Mouse (Mus musculus): Measurements from ENCODE around the gene AU022252. TPM values are rescaled to one million over a fixed set of nuclear protein-coding genes. Genes with fewer than 3 reads are reported as not detected.

AU022252 gene
- polyA plus RNA-seq, 1 experiment: 20.7 TPM

DNA sequence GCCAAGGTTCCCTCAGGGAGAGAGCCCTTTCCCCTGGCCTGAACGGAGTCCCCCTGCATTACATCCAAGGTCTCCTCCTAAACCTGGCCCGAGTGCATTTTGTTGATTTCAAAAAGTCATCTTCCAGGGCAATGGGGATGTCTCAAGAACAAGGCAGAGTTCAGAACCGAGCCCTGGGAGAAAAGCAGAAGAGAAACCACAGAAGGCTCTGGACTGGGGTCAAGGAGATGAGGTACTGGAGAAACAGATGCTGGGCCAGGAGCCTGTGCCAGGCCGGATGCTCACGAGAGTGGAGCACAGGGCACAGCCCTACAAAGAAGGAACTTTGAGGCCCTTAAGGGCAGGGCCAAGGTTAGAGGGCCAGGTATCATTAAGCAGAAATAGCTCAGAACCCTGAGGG, 54.8 kb downstream of the AU022252 start:
- Histone ChIP-seq H3K4me3 (ENCODE audit: low read depth, low read length) (no peak overlapping the region), H3K27me3 (ENCODE audit: control insufficient read depth, insufficient read depth, low read length, poor library complexity, severe bottlenecking) (no peaks in the 10 kb centered on the region), H3K27ac (ENCODE audit: insufficient read depth, low read length) (no peak overlapping the region), H3K36me3 (ENCODE audit: control insufficient read depth, insufficient read depth, low read length, poor library complexity, severe bottlenecking) (no peaks in the 10 kb centered on the region), H3K9me3 (replicated peaks; ENCODE audit: control insufficient read depth, insufficient read depth, low read length, poor library complexity, severe bottlenecking) (no peaks in the 10 kb centered on the region), H3K9ac (ENCODE audit: low read depth, poor library complexity, severe bottlenecking) (no peak overlapping the region), H3K4me1 (ENCODE audit: control insufficient read depth, insufficient read depth, low read length) (no peaks in the 10 kb centered on the region)
- TF ChIP-seq POLR2A (IDR thresholded peaks at IDR 0.05; ENCODE audit: insufficient read depth, low read length) (no peak), CTCF (IDR thresholded peaks at IDR 0.05; ENCODE audit: low read depth, low read length) (no peak), EP300 (IDR thresholded peaks at IDR 0.05; ENCODE audit: insufficient read depth, low read depth, low read length) (no peak)

GRCm38 (mm10) chr4:119173851-119174453, 58.6 kb downstream of the AU022252 start, which contains the start of gene Zfp691:
Gene Zfp691, minus strand, starts transcription at chr4:119174195.
- Histone ChIP-seq H3K27ac (ENCODE audit: insufficient read depth, low read length) (no peak within 1 kb of the TSS), H3K36me3 (ENCODE audit: control insufficient read depth, insufficient read depth, low read length, poor library complexity, severe bottlenecking) (no peaks in the 10 kb centered on the region), H3K4me1 (ENCODE audit: control insufficient read depth, insufficient read depth, low read length) (no peaks in the 10 kb centered on the region), H3K9me3 (replicated peaks; ENCODE audit: control insufficient read depth, insufficient read depth, low read length, poor library complexity, severe bottlenecking) (no peaks in the 10 kb centered on the region), H3K27me3 (ENCODE audit: control insufficient read depth, insufficient read depth, low read length, poor library complexity, severe bottlenecking) (no peaks in the 10 kb centered on the region), H3K9ac (ENCODE audit: low read depth, poor library complexity, severe bottlenecking) (peak within 1 kb of the TSS; percentile 73), H3K4me3 (ENCODE audit: low read depth, low read length) (peak within 1 kb of the TSS; percentile 88)
- TF ChIP-seq POLR2A (IDR thresholded peaks at IDR 0.05; ENCODE audit: insufficient read depth, low read length) (no peak), EP300 (IDR thresholded peaks at IDR 0.05; ENCODE audit: insufficient read depth, low read depth, low read length) (no peak), CTCF (IDR thresholded peaks at IDR 0.05; ENCODE audit: low read depth, low read length) (no peak)

DNA sequence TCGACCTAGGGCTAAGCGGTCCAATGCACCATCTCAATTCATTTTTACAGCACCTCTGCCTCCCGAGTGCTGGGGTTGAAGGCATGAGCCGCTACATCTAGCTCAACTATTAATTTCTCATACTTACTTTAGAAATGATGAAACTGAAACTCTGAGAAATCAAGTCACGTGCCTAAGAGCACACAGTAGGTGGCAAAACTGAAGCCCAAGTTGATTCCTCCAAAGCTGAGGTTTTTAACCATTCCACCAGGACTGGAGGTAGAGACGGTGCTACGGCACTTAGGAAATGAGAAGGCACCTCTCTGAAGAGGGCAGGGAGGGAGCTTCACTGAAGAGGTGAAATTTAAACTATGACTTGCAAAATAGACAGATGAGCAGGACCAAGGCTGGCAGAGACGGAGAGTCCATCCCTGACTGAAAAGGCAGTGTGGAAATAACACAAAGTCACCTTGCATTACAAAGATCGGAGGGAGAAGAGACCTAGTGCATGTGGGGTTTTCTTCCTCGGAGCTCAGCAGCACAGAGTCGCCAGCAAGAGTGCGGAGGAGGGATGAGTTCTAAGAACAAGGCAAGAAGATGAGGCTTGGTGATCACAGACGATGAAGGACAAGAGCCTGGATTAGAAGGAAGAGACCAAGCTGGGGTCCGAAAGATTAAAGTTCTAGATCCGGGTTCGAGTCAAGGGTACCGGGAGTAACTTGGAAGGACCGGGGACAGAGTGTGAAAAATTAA, 59.4 kb downstream of the AU022252 start:
- Histone ChIP-seq H3K4me3 (ENCODE audit: low read depth, low read length) (peak overlapping the region; percentile 88), H3K4me1 (ENCODE audit: control insufficient read depth, insufficient read depth, low read length) (no peaks in the 10 kb centered on the region), H3K27me3 (ENCODE audit: control insufficient read depth, insufficient read depth, low read length, poor library complexity, severe bottlenecking) (no peaks in the 10 kb centered on the region), H3K9me3 (replicated peaks; ENCODE audit: control insufficient read depth, insufficient read depth, low read length, poor library complexity, severe bottlenecking) (no peaks in the 10 kb centered on the region), H3K36me3 (ENCODE audit: control insufficient read depth, insufficient read depth, low read length, poor library complexity, severe bottlenecking) (no peaks in the 10 kb centered on the region), H3K9ac (ENCODE audit: low read depth, poor library complexity, severe bottlenecking) (peak overlapping the region; percentile 73), H3K27ac (ENCODE audit: insufficient read depth, low read length) (no peak overlapping the region)
- TF ChIP-seq EP300 (IDR thresholded peaks at IDR 0.05; ENCODE audit: insufficient read depth, low read depth, low read length) (no peak), POLR2A (IDR thresholded peaks at IDR 0.05; ENCODE audit: insufficient read depth, low read length) (no peak), CTCF (IDR thresholded peaks at IDR 0.05; ENCODE audit: low read depth, low read length) (no peak)

DNA sequence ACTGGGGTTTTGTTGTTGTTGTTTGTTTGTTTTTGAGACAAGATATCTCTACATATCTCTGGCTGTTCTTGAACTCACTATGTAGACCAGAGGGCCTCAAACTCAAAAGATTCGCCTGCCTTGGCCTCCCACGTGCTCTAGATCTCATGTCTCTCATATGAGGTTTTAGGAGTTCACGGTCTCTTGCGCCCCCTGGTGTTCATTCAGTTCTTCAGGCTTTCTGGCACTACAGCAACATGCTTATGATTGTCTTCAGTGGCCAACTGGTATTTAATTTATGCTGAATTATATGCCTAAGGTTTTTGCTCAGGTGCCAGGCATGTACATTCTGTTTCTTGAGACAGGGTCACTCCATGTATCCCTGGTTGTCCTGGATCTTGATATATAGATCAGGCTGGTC, 64.8 kb downstream of the AU022252 start:
- Histone ChIP-seq H3K4me3 (ENCODE audit: low read depth, low read length) (no peak overlapping the region), H3K36me3 (ENCODE audit: control insufficient read depth, insufficient read depth, low read length, poor library complexity, severe bottlenecking) (no peaks in the 10 kb centered on the region), H3K4me1 (ENCODE audit: control insufficient read depth, insufficient read depth, low read length) (peaks cover 2% of the 10 kb centered on the region), H3K9ac (ENCODE audit: low read depth, poor library complexity, severe bottlenecking) (no peak overlapping the region), H3K27ac (ENCODE audit: insufficient read depth, low read length) (no peak overlapping the region), H3K9me3 (replicated peaks; ENCODE audit: control insufficient read depth, insufficient read depth, low read length, poor library complexity, severe bottlenecking) (no peaks in the 10 kb centered on the region), H3K27me3 (ENCODE audit: control insufficient read depth, insufficient read depth, low read length, poor library complexity, severe bottlenecking) (no peaks in the 10 kb centered on the region)
- TF ChIP-seq EP300 (IDR thresholded peaks at IDR 0.05; ENCODE audit: insufficient read depth, low read depth, low read length): no peak
- TF ChIP-seq POLR2A (IDR thresholded peaks at IDR 0.05; ENCODE audit: insufficient read depth, low read length): no peak
- TF ChIP-seq CTCF (IDR thresholded peaks at IDR 0.05; ENCODE audit: low read depth, low read length): peak; percentile 58

DNA sequence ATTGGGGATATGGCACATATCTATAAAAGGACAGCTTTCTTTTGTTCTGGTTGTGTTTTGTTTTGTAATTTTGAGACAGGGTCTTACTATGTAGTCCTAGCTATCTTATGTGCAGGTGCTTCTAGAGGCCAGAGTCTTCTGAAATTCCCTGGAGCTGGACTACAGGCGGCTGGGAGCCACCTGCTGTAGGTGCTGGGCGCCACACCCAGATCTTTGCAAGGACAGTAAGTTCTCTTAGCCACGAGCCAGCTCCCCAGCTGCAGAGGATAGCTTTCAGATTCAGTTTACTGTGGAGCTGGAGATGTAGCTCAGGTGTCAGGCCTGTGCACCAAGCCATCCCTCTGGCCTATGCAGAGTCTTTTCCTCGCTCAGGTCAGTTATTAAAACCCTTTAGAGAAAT, 65.4 kb downstream of the AU022252 start:
- no peak overlapping the region for H3K9ac ChIP-seq (ENCODE audit: low read depth, poor library complexity, severe bottlenecking)
- no peaks in the 10 kb centered on the region for H3K9me3 ChIP-seq (replicated peaks; ENCODE audit: control insufficient read depth, insufficient read depth, low read length, poor library complexity, severe bottlenecking)
- H3K4me3 ChIP-seq (ENCODE audit: low read depth, low read length): no peak overlapping the region
- peaks cover 2% of the 10 kb centered on the region for H3K4me1 ChIP-seq (ENCODE audit: control insufficient read depth, insufficient read depth, low read length)
- H3K27me3 ChIP-seq (ENCODE audit: control insufficient read depth, insufficient read depth, low read length, poor library complexity, severe bottlenecking): no peaks in the 10 kb centered on the region
- no peak overlapping the region for H3K27ac ChIP-seq (ENCODE audit: insufficient read depth, low read length)
- TF ChIP-seq POLR2A (IDR thresholded peaks at IDR 0.05; ENCODE audit: insufficient read depth, low read length) (no peak), CTCF (IDR thresholded peaks at IDR 0.05; ENCODE audit: low read depth, low read length) (peak; percentile 34)
- H3K36me3 ChIP-seq (ENCODE audit: control insufficient read depth, insufficient read depth, low read length, poor library complexity, severe bottlenecking): no peaks in the 10 kb centered on the region

GRCm38 (mm10) chr4:119165916-119166315, 66.6 kb downstream of the AU022252 start:
- no peak for TF ChIP-seq CTCF (IDR thresholded peaks at IDR 0.05; ENCODE audit: low read depth, low read length)
- Histone ChIP-seq H3K9ac (ENCODE audit: low read depth, poor library complexity, severe bottlenecking) (no peak overlapping the region), H3K9me3 (replicated peaks; ENCODE audit: control insufficient read depth, insufficient read depth, low read length, poor library complexity, severe bottlenecking) (no peaks in the 10 kb centered on the region), H3K4me3 (ENCODE audit: low read depth, low read length) (no peak overlapping the region), H3K4me1 (ENCODE audit: control insufficient read depth, insufficient read depth, low read length) (peaks cover 2% of the 10 kb centered on the region), H3K27ac (ENCODE audit: insufficient read depth, low read length) (no peak overlapping the region), H3K36me3 (ENCODE audit: control insufficient read depth, insufficient read depth, low read length, poor library complexity, severe bottlenecking) (no peaks in the 10 kb centered on the region), H3K27me3 (ENCODE audit: control insufficient read depth, insufficient read depth, low read length, poor library complexity, severe bottlenecking) (no peaks in the 10 kb centered on the region)

Measured in ES-Bruce4 (cell line).